Comparison of ENCODE assay signal across 27 mouse cellular contexts in the genomic region with DNA sequence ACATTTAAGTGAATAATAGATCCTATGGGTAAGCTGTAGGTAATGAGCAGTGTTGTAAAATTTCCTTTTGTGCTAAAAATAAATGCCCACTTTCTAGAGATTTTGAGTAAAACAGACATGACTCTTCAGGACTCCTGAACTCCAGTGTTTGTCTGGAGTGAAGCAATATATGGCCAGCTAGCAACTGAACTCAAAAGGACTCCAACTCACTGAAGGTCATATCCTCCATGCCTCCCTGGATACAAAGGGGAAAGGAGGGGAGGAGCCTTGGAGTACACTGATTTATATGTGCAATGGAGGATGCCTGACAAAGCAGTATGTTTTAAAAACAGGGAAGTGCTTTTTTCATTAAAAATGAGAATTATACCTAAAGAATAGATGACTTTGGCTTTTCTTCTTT. TPM values are rescaled to one million over a fixed set of nuclear protein-coding genes. Genes with fewer than 3 reads are reported as not detected.
A peak's percentile ranks its signal among the peaks of the same experiment; 100 is the strongest.
DNase-seq lines count a peak whose midpoint lies in the region; ATAC-seq and TF ChIP-seq lines count a peak whose summit lies in the region.
"Had no signal": no experiment of that assay in that cellular context is flagged by ENCODE, and none has a peak within 500 bp of the region (broad histone marks: within the 10 kb centered on the region; RNA-seq: fewer than 3 reads in every experiment).

No protein-coding gene starts in this region.

- H3K36me3 ChIP-seq in liver, embryonic 13.5 days, result peaks cover 26% of the 10 kb centered on the region
- H3K36me3 ChIP-seq in liver, embryonic 16.5 days (ENCODE audit: control insufficient read depth, insufficient read depth), result peaks cover 12% of the 10 kb centered on the region
- H3K36me3 ChIP-seq in kidney, embryonic 15.5 days, result peaks cover 10% of the 10 kb centered on the region
- H3K36me3 ChIP-seq: forebrain, embryonic 10.5 days; heart, embryonic 15.5 days; hindbrain, embryonic 10.5 days; hindbrain, embryonic 13.5 days had no signal

- no peak overlapping the region for H3K9ac ChIP-seq in liver, embryonic 13.5 days
- no peak overlapping the region for H3K9ac ChIP-seq in liver, embryonic 16.5 days (ENCODE audit: low read depth, low read length)
- no peak overlapping the region for H3K9ac ChIP-seq in kidney, embryonic 15.5 days
- H3K9ac ChIP-seq: forebrain, embryonic 13.5 days; heart, embryonic 12.5 days; heart, embryonic 15.5 days; hindbrain, embryonic 13.5 days had no signal

- H3K27ac ChIP-seq in bone marrow macrophage, adult 2 months (ENCODE audit: insufficient read depth, low read depth, low read length), result 0 out of 2 replicates have a peak overlapping the region, but pooled peaks have one; percentile 37
- H3K27ac ChIP-seq in liver, embryonic 13.5 days, result peak overlapping the region; percentile 10; the same call in 1 of the 2 replicates
- no peak overlapping the region for H3K27ac ChIP-seq in liver, embryonic 16.5 days (ENCODE audit: low read length)
- no peak overlapping the region for H3K27ac ChIP-seq in kidney, embryonic 15.5 days
- H3K27ac ChIP-seq: forebrain, embryonic 10.5 days; forebrain, embryonic 13.5 days; gastrocnemius, adult 2 months; heart, embryonic 15.5 days; hindbrain, embryonic 10.5 days; hindbrain, embryonic 13.5 days had no signal

- no peaks in the 10 kb centered on the region for H3K9me3 ChIP-seq in liver, embryonic 13.5 days (replicated peaks)
- no peaks in the 10 kb centered on the region for H3K9me3 ChIP-seq in liver, embryonic 16.5 days (replicated peaks; ENCODE audit: control insufficient read depth, low read length)
- H3K9me3 ChIP-seq in kidney, embryonic 15.5 days (replicated peaks), result no peaks in the 10 kb centered on the region
- H3K9me3 ChIP-seq: forebrain, embryonic 10.5 days; forebrain, embryonic 13.5 days; heart, embryonic 12.5 days; heart, embryonic 15.5 days; hindbrain, embryonic 10.5 days; hindbrain, embryonic 13.5 days had no signal

- intact Hi-C loops in left cerebral cortex, postnatal 36 days (cut with DNase I), result no loop called here

- no peaks in the 10 kb centered on the region for H3K27me3 ChIP-seq in liver, embryonic 13.5 days
- H3K27me3 ChIP-seq in liver, embryonic 16.5 days (ENCODE audit: control insufficient read depth, insufficient read depth, low read depth, low read length), result no peaks in the 10 kb centered on the region
- no peaks in the 10 kb centered on the region for H3K27me3 ChIP-seq in kidney, embryonic 15.5 days
- H3K27me3 ChIP-seq: forebrain, embryonic 13.5 days; heart, embryonic 12.5 days; heart, embryonic 15.5 days; hindbrain, embryonic 13.5 days had no signal

- H3K4me2 ChIP-seq in liver, embryonic 13.5 days, result no peak overlapping the region
- no peak overlapping the region for H3K4me2 ChIP-seq in liver, embryonic 16.5 days (ENCODE audit: low read depth, low read length)
- no peak overlapping the region for H3K4me2 ChIP-seq in kidney, embryonic 15.5 days
- H3K4me2 ChIP-seq: forebrain, embryonic 13.5 days; heart, embryonic 12.5 days; heart, embryonic 15.5 days; hindbrain, embryonic 13.5 days had no signal

- TF ChIP-seq POLR2A in bone marrow macrophage, adult 2 months (IDR thresholded peaks at IDR 0.05; ENCODE audit: borderline replicate concordance, low read depth, low read length), result no peak

- DNase-seq in adrenal gland, postnatal 14 days, result peak; percentile 19
- no peak for DNase-seq in adrenal gland, postnatal 4 days (ENCODE audit: low spot score in 2 of 2)
- no peak for DNase-seq in liver, embryonic 13.5 days
- no peak for DNase-seq in lung, postnatal 14 days
- no peak for DNase-seq in left cerebral cortex, postnatal 36 days (ENCODE audit: low spot score in 2 of 2)
- DNase-seq: adrenal gland, adult 8-10 months; adrenal gland, postnatal 36 days; cerebellum, adult 11-12 months; cerebellum, adult 9-10 months; cerebellum, postnatal 14 days; gastrocnemius, adult 2 months; gastrocnemius, postnatal 14 days; heart, adult 11 months; heart, postnatal 10 days; heart, postnatal 36 days had no signal

- peaks cover 45% of the 10 kb centered on the region for H3K4me1 ChIP-seq in bone marrow macrophage, adult 2 months (ENCODE audit: control insufficient read depth, insufficient read depth, low read length)
- H3K4me1 ChIP-seq in liver, embryonic 13.5 days (replicated peaks), result peaks cover 39% of the 10 kb centered on the region
- H3K4me1 ChIP-seq in liver, embryonic 16.5 days (ENCODE audit: control insufficient read depth, low read depth, low read length), result peaks cover 3% of the 10 kb centered on the region
- no peaks in the 10 kb centered on the region; the same call in 1 of the 2 replicates for H3K4me1 ChIP-seq in kidney, embryonic 15.5 days
- H3K4me1 ChIP-seq: forebrain, embryonic 10.5 days; forebrain, embryonic 13.5 days; hindbrain, embryonic 10.5 days; hindbrain, embryonic 13.5 days had no signal

- peak; percentile 50; the same call in 1 of the 2 replicates for ATAC-seq in liver, embryonic 13.5 days (ENCODE audit: low read depth)
- peak; percentile 78 for ATAC-seq in liver, embryonic 16.5 days (ENCODE audit: low read depth)
- ATAC-seq in kidney, embryonic 15.5 days (replicated peaks; ENCODE audit: low FRiP score), result no peak
- ATAC-seq: activated CD4-positive, CD25-positive, alpha-beta regulatory T cell, adult 4 months; forebrain, embryonic 13.5 days; forebrain, embryonic 16.5 days; hindbrain, embryonic 16.5 days had no signal

- no peak overlapping the region for H3K4me3 ChIP-seq in bone marrow macrophage, adult 2 months (ENCODE audit: insufficient read depth, low read length)
- no peak overlapping the region for H3K4me3 ChIP-seq in liver, embryonic 13.5 days (replicated peaks)
- H3K4me3 ChIP-seq in liver, embryonic 16.5 days (ENCODE audit: low read depth, low read length), result no peak overlapping the region
- H3K4me3 ChIP-seq in kidney, embryonic 15.5 days (replicated peaks), result no peak overlapping the region
- H3K4me3 ChIP-seq: forebrain, embryonic 10.5 days; forebrain, embryonic 13.5 days; gastrocnemius, adult 2 months; heart, embryonic 12.5 days; heart, embryonic 15.5 days; hindbrain, embryonic 10.5 days; hindbrain, embryonic 13.5 days had no signal

- no peak for TF ChIP-seq CTCF in bone marrow macrophage, adult 2 months (IDR thresholded peaks at IDR 0.05; ENCODE audit: low read depth, low read length)

RNA-seq across cellular contexts. Expression of a gene that starts 32.9 kb away (rescaled TPM):
- total RNA-seq in adrenal gland, postnatal 14 days (2021), result 5.1 and 5.4 TPM in 2 replicates
- 10 to 100 TPM in 1 of 2 experiments, 1 to 10 TPM in 1; 9.7 to 10.8 TPM for total RNA-seq in adrenal gland, postnatal 4 days (2021)
- polyA plus RNA-seq in bone marrow macrophage, adult 2 months (2012; ENCODE audit: insufficient read depth, insufficient read length, missing spikeins), result 12.2 and 18.1 TPM in 2 replicates
- 11.2 and 13.5 TPM in 2 replicates for polyA plus RNA-seq in liver, embryonic 13.5 days (2015; fragmentation: Nextera tagmentation; extraction: Ambion mirVana)
- 10.6 and 11.2 TPM in 2 replicates for polyA plus RNA-seq in liver, embryonic 16.5 days (2015; fragmentation: Nextera tagmentation; extraction: Ambion mirVana)
- polyA plus RNA-seq in kidney, embryonic 15.5 days (2015; fragmentation: Nextera tagmentation; extraction: Ambion mirVana), result 10.1 and 10.2 TPM in 2 replicates
- 1 to 10 TPM; 9.1 to 9.3 TPM for total RNA-seq in left cerebral cortex, postnatal 36 days (2021)

Comparison
In these comparisons a context has a peak if more than half of its experiments do, and no peak if none do; other contexts are left out.
1. H3K27ac ChIP-seq: peak in bone marrow macrophage, adult 2 months (single experiment) and liver, embryonic 13.5 days (single experiment); none in liver, embryonic 16.5 days (single experiment) and kidney, embryonic 15.5 days (single experiment).